Mouse (Mus musculus): ENCODE data around the gene Pitx3. TPM values are rescaled to one million over a fixed set of nuclear protein-coding genes. Genes with fewer than 3 reads are reported as not detected.
A peak's percentile ranks its signal among the peaks of the same experiment; 100 is the strongest.
"Not testable (repeated sequence)": the region's sequence is repeated elsewhere in the genome, so short reads cannot be mapped to it uniquely, and the experiment has no call there.

Pitx3 gene
- polyA plus RNA-seq, 1 experiment from 2014 or later, result 3.6 TPM

DNA sequence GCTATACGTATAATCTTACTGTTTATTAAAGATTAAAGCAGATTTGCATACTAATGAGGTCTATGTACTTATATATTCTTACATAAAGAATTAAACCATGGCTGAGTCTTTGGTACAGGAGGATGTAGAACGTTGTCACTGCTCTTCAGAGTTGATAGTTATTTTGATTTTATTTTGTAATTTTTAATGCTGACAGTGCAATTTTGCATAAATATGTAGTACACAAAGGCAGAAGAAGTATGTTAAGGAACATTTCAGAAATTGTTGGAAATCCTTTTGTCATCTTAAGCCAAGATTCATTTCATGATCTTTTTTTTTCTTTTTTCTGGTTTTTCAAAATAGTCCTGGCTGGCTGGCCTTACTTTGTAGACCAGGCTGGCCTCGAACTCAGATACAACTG lies 21.3 kb upstream of the Pitx3 start:
- Histone ChIP-seq H3K27me3 (ENCODE audit: control insufficient read depth, insufficient read depth, low read length) (no peaks in the 10 kb centered on the region), H3K27ac (replicated peaks; ENCODE audit: low read depth, low read length) (no peak overlapping the region), H3K36me3 (ENCODE audit: control insufficient read depth, insufficient read depth, low read length) (peaks cover 45% of the 10 kb centered on the region), H3K4me3 (replicated peaks; ENCODE audit: low read depth, low read length) (no peak overlapping the region), H3K9ac (replicated peaks; ENCODE audit: low read length) (no peak overlapping the region), H3K9me3 (ENCODE audit: control insufficient read depth, low read length) (no peaks in the 10 kb centered on the region), H3K4me2 (ENCODE audit: low read length) (no peak overlapping the region), H3K4me1 (ENCODE audit: control insufficient read depth, insufficient read depth, low read length) (no peaks in the 10 kb centered on the region)
- DNase-seq, result no peak
- 51% methylated on average over 3 of the region's 3 CpGs for WGBS
- ATAC-seq (ENCODE audit: low FRiP score, low TSS enrichment), result no peak

DNA sequence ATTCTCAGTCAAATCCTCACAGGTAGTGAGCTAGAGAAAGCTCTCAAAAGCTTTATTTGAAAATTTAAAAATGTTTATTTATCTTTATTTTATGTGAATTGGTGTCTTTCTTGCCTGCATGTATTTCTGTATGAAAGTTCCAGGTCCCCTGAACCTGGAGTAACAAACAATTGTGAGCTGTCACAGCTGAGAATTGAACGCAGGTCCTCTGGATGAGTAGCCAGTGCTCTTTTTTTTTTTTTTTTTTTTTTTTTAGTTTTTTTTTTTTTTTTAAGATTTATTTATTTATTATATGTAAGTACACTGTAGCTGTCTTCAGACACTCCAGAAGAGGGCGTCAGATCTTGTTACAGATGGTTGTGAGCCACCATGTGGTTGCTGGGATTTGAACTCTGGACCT lies 19.0 kb upstream of the Pitx3 start:
- ATAC-seq (ENCODE audit: low FRiP score, low TSS enrichment); H3K27ac ChIP-seq (replicated peaks; ENCODE audit: low read depth, low read length); H3K27me3 ChIP-seq (ENCODE audit: control insufficient read depth, insufficient read depth, low read length); H3K9ac ChIP-seq (replicated peaks; ENCODE audit: low read length); DNase-seq; H3K4me3 ChIP-seq (replicated peaks; ENCODE audit: low read depth, low read length); H3K4me2 ChIP-seq (ENCODE audit: low read length); H3K4me1 ChIP-seq (ENCODE audit: control insufficient read depth, insufficient read depth, low read length); H3K9me3 ChIP-seq (ENCODE audit: control insufficient read depth, low read length): not testable (repeated sequence)
- H3K36me3 ChIP-seq (ENCODE audit: control insufficient read depth, insufficient read depth, low read length), result peaks cover 45% of the 10 kb centered on the region
- 58% methylated on average over 2 of the region's 2 CpGs for WGBS

- H3K4me3 ChIP-seq (replicated peaks; ENCODE audit: low read depth, low read length), result no peak overlapping the region
- no peaks in the 10 kb centered on the region for H3K9me3 ChIP-seq (ENCODE audit: control insufficient read depth, low read length)
- DNase-seq (no peak), ATAC-seq (ENCODE audit: low FRiP score, low TSS enrichment) (no peak)
- 94% methylated on average over 3 of the region's 3 CpGs for WGBS
- no peaks in the 10 kb centered on the region for H3K4me1 ChIP-seq (ENCODE audit: control insufficient read depth, insufficient read depth, low read length)
- no peak overlapping the region for H3K9ac ChIP-seq (replicated peaks; ENCODE audit: low read length)
- no peak overlapping the region for H3K27ac ChIP-seq (replicated peaks; ENCODE audit: low read depth, low read length)
- H3K27me3 ChIP-seq (ENCODE audit: control insufficient read depth, insufficient read depth, low read length), result no peaks in the 10 kb centered on the region
- H3K36me3 ChIP-seq (ENCODE audit: control insufficient read depth, insufficient read depth, low read length), result peaks cover 33% of the 10 kb centered on the region
- no peak overlapping the region for H3K4me2 ChIP-seq (ENCODE audit: low read length)
Observed at GRCm38 (mm10) chr19:46165950-46166349, 17.8 kb upstream of the Pitx3 start.

DNA sequence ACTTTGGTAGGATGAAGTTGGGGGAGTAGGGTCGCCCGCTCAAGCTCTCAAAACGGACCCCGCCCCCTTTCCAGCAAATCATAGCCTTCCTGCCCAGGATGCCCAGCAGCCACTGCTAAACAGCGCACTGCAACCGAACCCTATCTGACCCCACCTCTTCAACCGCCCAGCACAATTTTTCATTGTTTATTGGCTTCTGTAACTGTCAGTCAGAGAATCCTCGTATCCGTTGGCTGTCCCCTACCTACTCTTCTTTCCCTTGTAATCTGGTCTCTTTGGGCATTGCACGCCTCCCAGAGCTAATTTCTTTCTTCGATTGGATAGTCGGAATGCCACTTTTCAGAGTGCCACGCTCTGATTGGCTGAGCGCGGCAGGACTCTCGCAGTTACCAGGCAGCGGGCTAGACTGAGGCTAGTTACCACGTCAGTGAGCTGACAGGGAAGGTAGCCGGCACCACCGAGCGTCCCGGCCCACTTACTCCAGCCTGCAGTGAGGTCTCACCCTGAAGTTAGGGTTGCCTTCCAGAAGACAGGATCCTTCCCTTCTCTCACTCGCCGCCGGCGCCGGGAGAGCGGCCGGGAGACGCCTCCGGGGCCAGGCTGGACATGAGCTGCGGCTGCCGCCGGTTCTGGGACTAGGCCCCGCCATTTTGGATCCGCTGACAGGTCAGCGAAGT lies 4.1 kb upstream of the Pitx3 start, which contains the start of gene Gbf1:
TSS of gene Gbf1 (plus strand) at position 383 of the 677 bp plus-strand sequence.
- DNase-seq (peak; percentile 97), ATAC-seq (ENCODE audit: low FRiP score, low TSS enrichment) (peak; percentile 98)
- H3K27ac ChIP-seq (replicated peaks; ENCODE audit: low read depth, low read length), result peak within 1 kb of the TSS; percentile 81
- H3K4me1 ChIP-seq (ENCODE audit: control insufficient read depth, insufficient read depth, low read length), result peaks cover 32% of the 10 kb centered on the region
- H3K4me2 ChIP-seq (ENCODE audit: low read length), result peak within 1 kb of the TSS; percentile 90
- no peaks in the 10 kb centered on the region for H3K36me3 ChIP-seq (ENCODE audit: control insufficient read depth, insufficient read depth, low read length)
- WGBS, result under 1% methylated on average over 37 of the region's 37 CpGs
- peak within 1 kb of the TSS; percentile 77 for H3K9ac ChIP-seq (replicated peaks; ENCODE audit: low read length)
- H3K9me3 ChIP-seq (ENCODE audit: control insufficient read depth, low read length), result no peaks in the 10 kb centered on the region
- peak within 1 kb of the TSS; percentile 87 for H3K4me3 ChIP-seq (replicated peaks; ENCODE audit: low read depth, low read length)
- peaks cover 36% of the 10 kb centered on the region for H3K27me3 ChIP-seq (ENCODE audit: control insufficient read depth, insufficient read depth, low read length)

GRCm38 (mm10) chr19:46149091-46149490 lies 965 bp upstream of the Pitx3 start:
- 26% methylated on average over 12 of the region's 12 CpGs for WGBS
- peak overlapping the region; percentile 89; the same call in 1 of the 2 replicates for H3K4me2 ChIP-seq (ENCODE audit: low read length)
- no peaks in the 10 kb centered on the region for H3K36me3 ChIP-seq (ENCODE audit: control insufficient read depth, insufficient read depth, low read length)
- H3K9me3 ChIP-seq (ENCODE audit: control insufficient read depth, low read length), result no peaks in the 10 kb centered on the region
- DNase-seq, result no peak
- no peak overlapping the region for H3K4me3 ChIP-seq (replicated peaks; ENCODE audit: low read depth, low read length)
- peaks cover 25% of the 10 kb centered on the region for H3K4me1 ChIP-seq (ENCODE audit: control insufficient read depth, insufficient read depth, low read length)
- peaks cover 61% of the 10 kb centered on the region for H3K27me3 ChIP-seq (ENCODE audit: control insufficient read depth, insufficient read depth, low read length)
- ATAC-seq (ENCODE audit: low FRiP score, low TSS enrichment), result no peak
- no peak overlapping the region for H3K9ac ChIP-seq (replicated peaks; ENCODE audit: low read length)
- H3K27ac ChIP-seq (replicated peaks; ENCODE audit: low read depth, low read length), result no peak overlapping the region

DNA sequence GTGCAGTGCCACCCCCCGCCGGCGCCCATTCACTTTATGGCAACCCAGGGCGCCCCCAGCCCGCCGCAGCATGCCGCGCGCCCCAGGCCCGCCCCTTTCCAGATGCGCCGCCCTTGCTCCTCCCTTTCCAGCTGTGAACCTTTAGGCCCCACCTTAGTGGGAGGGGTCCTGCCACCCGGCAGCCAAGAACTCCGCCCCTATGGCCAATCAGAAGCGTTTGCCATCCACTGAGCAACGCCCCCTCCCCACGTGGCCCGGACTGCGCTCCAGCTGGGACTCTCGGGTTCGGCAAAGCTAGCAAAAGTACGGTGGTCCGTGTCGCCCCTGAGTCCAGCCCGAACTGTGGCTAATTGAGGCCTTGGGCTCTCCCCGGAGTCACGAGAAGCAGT lies 240 bp upstream of the Pitx3 start:
- peak; percentile 85 for DNase-seq
- peak overlapping the region; percentile 23; the same call in 1 of the 2 replicates for H3K9ac ChIP-seq (replicated peaks; ENCODE audit: low read length)
- H3K4me2 ChIP-seq (ENCODE audit: low read length), result peak overlapping the region; percentile 89
- peak; percentile 47; the same call in 1 of the 2 replicates for ATAC-seq (ENCODE audit: low FRiP score, low TSS enrichment)
- peaks cover 61% of the 10 kb centered on the region for H3K27me3 ChIP-seq (ENCODE audit: control insufficient read depth, insufficient read depth, low read length)
- H3K36me3 ChIP-seq (ENCODE audit: control insufficient read depth, insufficient read depth, low read length), result no peaks in the 10 kb centered on the region
- no peak overlapping the region for H3K27ac ChIP-seq (replicated peaks; ENCODE audit: low read depth, low read length)
- H3K9me3 ChIP-seq (ENCODE audit: control insufficient read depth, low read length), result no peaks in the 10 kb centered on the region
- peak overlapping the region; percentile 44 for H3K4me3 ChIP-seq (replicated peaks; ENCODE audit: low read depth, low read length)
- peaks cover 18% of the 10 kb centered on the region for H3K4me1 ChIP-seq (ENCODE audit: control insufficient read depth, insufficient read depth, low read length)
- under 1% methylated on average over 27 of the region's 27 CpGs for WGBS

DNA sequence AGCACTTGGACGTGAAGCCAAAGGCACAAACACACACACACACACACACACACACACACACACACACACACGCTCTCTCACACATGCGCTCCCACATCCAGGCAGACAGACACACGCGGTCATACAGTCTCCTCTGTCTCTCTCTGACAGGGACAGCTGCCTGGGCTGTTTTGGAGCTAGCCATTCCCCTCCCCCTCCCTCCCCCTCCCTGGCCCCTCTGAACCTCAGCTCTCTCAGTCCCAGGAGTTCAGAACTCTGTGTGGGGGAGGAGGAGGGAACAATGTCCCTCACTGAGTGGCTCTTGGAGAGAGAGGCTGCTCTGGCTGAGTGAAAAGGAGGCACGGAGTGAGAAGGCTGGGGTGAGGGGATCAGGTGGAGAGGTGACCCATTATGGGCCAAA lies 7.0 kb downstream of the Pitx3 start:
- ATAC-seq (ENCODE audit: low FRiP score, low TSS enrichment), result no peak
- no peak overlapping the region for H3K4me2 ChIP-seq (ENCODE audit: low read length)
- DNase-seq, result no peak
- no peaks in the 10 kb centered on the region for H3K9me3 ChIP-seq (ENCODE audit: control insufficient read depth, low read length)
- no peaks in the 10 kb centered on the region for H3K36me3 ChIP-seq (ENCODE audit: control insufficient read depth, insufficient read depth, low read length)
- H3K9ac ChIP-seq (replicated peaks; ENCODE audit: low read length), result no peak overlapping the region
- H3K27ac ChIP-seq (replicated peaks; ENCODE audit: low read depth, low read length), result no peak overlapping the region
- peaks cover 12% of the 10 kb centered on the region for H3K4me1 ChIP-seq (ENCODE audit: control insufficient read depth, insufficient read depth, low read length)
- H3K27me3 ChIP-seq (ENCODE audit: control insufficient read depth, insufficient read depth, low read length), result peaks cover 54% of the 10 kb centered on the region
- WGBS, result 12% methylated on average over 6 of the region's 6 CpGs
- H3K4me3 ChIP-seq (replicated peaks; ENCODE audit: low read depth, low read length), result no peak overlapping the region

DNA sequence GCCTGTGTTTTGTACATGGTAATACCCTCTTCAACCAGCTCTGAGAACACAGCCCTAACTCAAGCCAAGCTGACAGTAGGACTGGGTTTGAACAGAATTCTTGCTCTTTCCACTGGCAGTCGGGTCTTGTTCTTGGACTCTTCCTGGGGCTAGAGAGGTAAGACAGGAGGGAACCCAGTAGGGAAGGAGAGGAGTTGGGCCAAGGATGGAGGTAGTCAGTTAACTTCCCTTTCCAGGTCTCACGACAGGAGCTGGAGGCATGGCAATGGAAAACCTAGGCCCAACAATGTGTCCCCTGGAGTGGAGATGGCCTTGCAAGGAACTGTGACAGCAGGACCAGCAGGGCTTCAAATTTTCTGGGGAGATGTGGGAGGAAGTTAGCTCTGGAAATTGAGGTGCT lies 7.8 kb downstream of the Pitx3 start:
- no peak for ATAC-seq (ENCODE audit: low FRiP score, low TSS enrichment)
- H3K27me3 ChIP-seq (ENCODE audit: control insufficient read depth, insufficient read depth, low read length), result peaks cover 53% of the 10 kb centered on the region

More for the DNA sequence above, 7.8 kb downstream of the Pitx3 start:
- Histone ChIP-seq H3K36me3 (ENCODE audit: control insufficient read depth, insufficient read depth, low read length) (no peaks in the 10 kb centered on the region), H3K27ac (replicated peaks; ENCODE audit: low read depth, low read length) (no peak overlapping the region), H3K4me1 (ENCODE audit: control insufficient read depth, insufficient read depth, low read length) (peaks cover 19% of the 10 kb centered on the region), H3K9ac (replicated peaks; ENCODE audit: low read length) (no peak overlapping the region), H3K9me3 (ENCODE audit: control insufficient read depth, low read length) (no peaks in the 10 kb centered on the region), H3K4me2 (ENCODE audit: low read length) (no peak overlapping the region), H3K4me3 (replicated peaks; ENCODE audit: low read depth, low read length) (no peak overlapping the region)
- 57% methylated on average over 2 of the region's 2 CpGs for WGBS
- DNase-seq, result no peak

Measured in midbrain, embryonic 14.5 days (tissue).